Mouse (Mus musculus) ovary, adult 2 months (tissue): ENCODE results near the gene Armt1. TPM values are rescaled to one million over a fixed set of nuclear protein-coding genes. Genes with fewer than 3 reads are reported as not detected.

ENCODE experiments used
- polyA plus RNA-seq: library from polyadenylated mRNA; depleted of rRNA; stranded (reverse); fragments of >200 nt; gene quantifications from 2 replicates; pipeline ENCODE4 v1.2.3, GENCODE M21; 2012; rRNA removed

Armt1 gene
- 4.7 and 5.9 TPM in 2 replicates for polyA plus RNA-seq

GRCm38 (mm10) chr10:4432123-4432931 lies at the start of gene Armt1, which contains the start of gene Rmnd1:
Gene Armt1 (plus strand): TSS chr10:4432467.
Gene Rmnd1 (minus strand): TSS chr10:4432388.

GRCm38 (mm10) chr10:4387701-4388383 lies 44.4 kb upstream of the Armt1 start, which contains the start of gene Zbtb2:
Gene Zbtb2 (minus strand): TSS chr10:4388108.

GRCm38 (mm10) chr10:4482355-4482754 lies 50.1 kb downstream of the Armt1 start, which contains the start of gene Ccdc170:
Gene Ccdc170 (plus strand): TSS chr10:4482502.

Other genes with a start within 250 kb of the Armt1 start
- gene Akap12, start 166.1 kb upstream of the Armt1 start, polyA plus RNA-seq: 5.2 and 5.7 TPM in 2 replicates
- gene Zbtb2, start 44.4 kb upstream of the Armt1 start, polyA plus RNA-seq: 10.0 and 10.6 TPM in 2 replicates
- gene Rmnd1, start 79 bp upstream of the Armt1 start, polyA plus RNA-seq: 27.9 and 36.6 TPM in 2 replicates
- 0.83 and 0.96 TPM in 2 replicates for gene Ccdc170, start 50.0 kb downstream of the Armt1 start, polyA plus RNA-seq
- 92.2 and 103 TPM in 2 replicates for gene Esr1, start 179.1 kb downstream of the Armt1 start, polyA plus RNA-seq